Mouse (Mus musculus): Measurements from ENCODE around the gene Naaladl2. TPM values are rescaled to one million over a fixed set of nuclear protein-coding genes. Genes with fewer than 3 reads are reported as not detected.

The Naaladl2 gene
- total RNA-seq (2023), result not detected in 2 replicates

GRCm38 (mm10) chr3:25143555-25144311 is at the start of gene Naaladl2:
TSS of gene Naaladl2 (minus strand) at chr3:25144261.

